Mouse (Mus musculus): Measurements from ENCODE around the gene Fgf6.

DNA sequence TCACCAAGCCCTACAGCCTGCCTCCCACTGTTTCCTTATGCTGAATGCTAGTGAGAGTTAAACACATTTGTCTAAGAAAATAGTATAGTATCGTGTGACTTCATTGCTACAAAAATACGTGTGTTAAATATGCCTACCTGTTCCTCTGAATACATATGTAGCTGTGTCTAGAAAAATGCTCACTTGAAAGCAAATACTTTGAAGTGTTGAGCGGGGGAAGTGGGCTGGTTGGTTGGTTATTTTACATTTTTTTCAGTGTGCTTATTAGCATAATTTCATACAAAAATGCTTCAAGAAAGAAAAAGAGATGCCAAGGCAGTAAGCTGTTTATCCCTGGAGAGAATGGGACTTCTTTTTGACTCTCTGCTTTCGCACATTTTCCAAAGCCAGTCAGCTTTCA lies 44.6 kb downstream of the Fgf6 start:
- TF ChIP-seq POLR2A (IDR thresholded peaks at IDR 0.05; ENCODE audit: borderline replicate concordance, low read depth, low read length) (no peak), CTCF (IDR thresholded peaks at IDR 0.05; ENCODE audit: low read depth, low read length) (no peak)
